Mouse (Mus musculus): ENCODE results near the gene Glb1. TPM values are rescaled to one million over a fixed set of nuclear protein-coding genes. Genes with fewer than 3 reads are reported as not detected.
"Not testable (repeated sequence)": the region's sequence is repeated elsewhere in the genome, so short reads cannot be mapped to it uniquely, and the experiment has no call there.

Gene Glb1
- polyA plus RNA-seq, 1 experiment from 2014 or later: 23.3 TPM

DNA sequence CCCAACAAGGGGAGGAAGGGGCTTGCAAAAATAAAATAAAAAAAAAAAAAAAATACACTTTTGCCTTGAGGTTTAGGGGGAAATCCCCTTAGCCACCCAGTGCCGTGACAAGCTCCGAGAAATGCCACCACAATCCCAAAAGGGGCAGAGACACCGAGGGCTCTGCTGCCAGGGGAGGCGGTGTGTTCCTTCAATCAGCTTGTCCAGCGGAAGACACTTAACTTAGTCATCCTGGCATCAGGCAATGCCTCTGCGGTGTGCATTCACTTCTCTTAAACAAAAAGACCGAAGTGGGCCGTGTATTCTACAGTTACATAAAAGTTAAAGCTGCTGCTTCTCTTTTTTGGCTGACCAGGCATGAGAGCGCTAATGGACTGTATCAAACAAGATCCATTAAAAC lies 106.5 kb downstream of the Glb1 start:
- H3K4me1 ChIP-seq (ENCODE audit: control insufficient read depth, insufficient read depth, low read length): no peaks in the 10 kb centered on the region
- H3K9me3 ChIP-seq (replicated peaks; ENCODE audit: control insufficient read depth, low read length): no peaks in the 10 kb centered on the region
- no peak overlapping the region for H3K9ac ChIP-seq (replicated peaks; ENCODE audit: low read length)
- H3K27ac ChIP-seq (replicated peaks; ENCODE audit: low read depth, low read length): no peak overlapping the region
- ATAC-seq (replicated peaks; ENCODE audit: insufficient number of reproducible peaks, low FRiP score, low TSS enrichment, low read depth): no peak
- DNase-seq (ENCODE audit: low spot score): no peak
- no peak overlapping the region for H3K4me2 ChIP-seq (ENCODE audit: low read depth, low read length)
- WGBS: 93% methylated on average over 9 of the region's 9 CpGs
- H3K4me3 ChIP-seq (ENCODE audit: low read depth, low read length): no peak overlapping the region
- H3K36me3 ChIP-seq (replicated peaks; ENCODE audit: control insufficient read depth, insufficient read depth, low read depth, low read length): peaks cover 3% of the 10 kb centered on the region; the same call in 1 of the 2 replicates
- H3K27me3 ChIP-seq (ENCODE audit: control insufficient read depth, insufficient read depth, low read length): no peaks in the 10 kb centered on the region

DNA sequence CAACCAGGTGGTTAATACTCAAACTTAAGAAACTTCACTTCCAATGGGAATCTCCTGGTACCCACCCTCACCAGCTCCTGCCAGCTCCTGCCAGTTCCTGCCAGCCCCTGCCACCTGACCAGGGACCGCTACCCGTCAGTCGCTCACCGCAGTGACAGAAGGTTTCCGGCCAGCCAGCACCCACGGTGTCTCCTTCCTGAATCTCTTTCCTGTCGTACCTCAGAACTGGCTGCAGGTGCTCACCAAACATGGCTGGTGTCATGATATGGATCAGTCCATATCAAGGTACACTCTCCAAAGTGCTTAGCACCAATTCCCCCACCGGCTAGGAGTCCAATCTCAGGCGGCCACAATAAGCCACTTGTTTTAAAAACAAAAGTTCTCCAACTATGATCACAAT lies 108.9 kb downstream of the Glb1 start:
- Histone ChIP-seq H3K4me3 (ENCODE audit: low read depth, low read length) (no peak overlapping the region), H3K4me2 (ENCODE audit: low read depth, low read length) (no peak overlapping the region), H3K9ac (replicated peaks; ENCODE audit: low read length) (no peak overlapping the region), H3K27ac (replicated peaks; ENCODE audit: low read depth, low read length) (no peak overlapping the region), H3K9me3 (replicated peaks; ENCODE audit: control insufficient read depth, low read length) (peaks cover 12% of the 10 kb centered on the region), H3K4me1 (ENCODE audit: control insufficient read depth, insufficient read depth, low read length) (no peaks in the 10 kb centered on the region), H3K27me3 (ENCODE audit: control insufficient read depth, insufficient read depth, low read length) (no peaks in the 10 kb centered on the region), H3K36me3 (replicated peaks; ENCODE audit: control insufficient read depth, insufficient read depth, low read depth, low read length) (peaks cover 18% of the 10 kb centered on the region)
- DNase-seq (ENCODE audit: low spot score) (no peak), ATAC-seq (replicated peaks; ENCODE audit: insufficient number of reproducible peaks, low FRiP score, low TSS enrichment, low read depth) (no peak)
- 96% methylated on average over 9 of the region's 9 CpGs for WGBS

DNA sequence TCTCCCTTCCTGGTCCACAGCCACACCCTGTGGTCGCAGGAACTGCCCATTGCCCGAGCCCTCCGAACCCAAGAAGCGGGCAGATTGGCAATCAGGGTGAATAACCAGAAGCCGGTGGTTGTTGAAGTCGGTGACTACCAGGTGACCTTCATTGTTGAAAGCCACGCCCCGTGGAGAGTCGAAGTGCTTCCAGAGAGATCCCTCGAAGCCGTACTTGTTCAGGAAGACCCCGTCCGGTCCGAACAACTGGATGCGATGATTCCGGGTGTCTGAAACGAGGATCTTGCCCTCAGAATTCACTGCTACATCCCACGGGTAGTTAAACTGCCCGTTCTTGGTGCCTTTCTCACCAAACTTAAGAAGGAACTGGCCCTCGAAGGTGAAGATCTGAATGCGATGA lies 112.0 kb downstream of the Glb1 start:
- H3K4me1 ChIP-seq (ENCODE audit: control insufficient read depth, insufficient read depth, low read length): no peaks in the 10 kb centered on the region
- ATAC-seq (replicated peaks; ENCODE audit: insufficient number of reproducible peaks, low FRiP score, low TSS enrichment, low read depth) (no peak), DNase-seq (ENCODE audit: low spot score) (no peak)
- no peak overlapping the region for H3K27ac ChIP-seq (replicated peaks; ENCODE audit: low read depth, low read length)
- H3K9me3 ChIP-seq (replicated peaks; ENCODE audit: control insufficient read depth, low read length): peaks cover 12% of the 10 kb centered on the region
- no peaks in the 10 kb centered on the region for H3K27me3 ChIP-seq (ENCODE audit: control insufficient read depth, insufficient read depth, low read length)
- no peak overlapping the region for H3K4me2 ChIP-seq (ENCODE audit: low read depth, low read length)
- H3K9ac ChIP-seq (replicated peaks; ENCODE audit: low read length): no peak overlapping the region
- H3K36me3 ChIP-seq (replicated peaks; ENCODE audit: control insufficient read depth, insufficient read depth, low read depth, low read length): peaks cover 18% of the 10 kb centered on the region
- WGBS: 97% methylated on average over 21 of the region's 21 CpGs
- no peak overlapping the region for H3K4me3 ChIP-seq (ENCODE audit: low read depth, low read length)

DNA sequence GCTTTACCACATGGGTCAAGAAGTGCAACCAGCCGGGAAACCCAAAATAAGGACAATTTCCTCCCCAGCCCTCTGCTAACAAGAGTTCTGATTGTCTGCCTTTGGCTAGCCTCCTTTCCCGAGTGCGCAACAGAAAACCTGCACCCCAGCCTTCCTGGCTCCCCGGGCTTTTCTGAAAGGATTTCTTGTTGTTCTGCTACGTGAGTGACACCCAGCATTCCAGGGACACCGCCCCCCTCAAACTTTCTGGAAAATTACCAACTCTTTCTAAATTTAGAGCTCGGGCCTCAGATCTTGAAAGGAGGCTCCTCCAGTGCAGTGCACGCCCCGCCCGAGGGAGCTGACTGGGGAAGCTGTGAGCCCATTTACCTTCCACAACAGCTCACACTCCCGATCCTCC lies 114.5 kb downstream of the Glb1 start, which contains the start of gene C130032M10Rik:
C130032M10Rik (plus strand) TSS at position 334 of the 400 bp plus-strand sequence.
- H3K4me1 ChIP-seq (ENCODE audit: control insufficient read depth, insufficient read depth, low read length): no peaks in the 10 kb centered on the region
- H3K4me3 ChIP-seq (ENCODE audit: low read depth, low read length): no peak within 1 kb of the TSS
- no peak for ATAC-seq (replicated peaks; ENCODE audit: insufficient number of reproducible peaks, low FRiP score, low TSS enrichment, low read depth)
- H3K36me3 ChIP-seq (replicated peaks; ENCODE audit: control insufficient read depth, insufficient read depth, low read depth, low read length): peaks cover 18% of the 10 kb centered on the region
- no peak within 1 kb of the TSS for H3K9ac ChIP-seq (replicated peaks; ENCODE audit: low read length)
- no peak within 1 kb of the TSS for H3K4me2 ChIP-seq (ENCODE audit: low read depth, low read length)
- no peak for DNase-seq (ENCODE audit: low spot score)
- H3K9me3 ChIP-seq (replicated peaks; ENCODE audit: control insufficient read depth, low read length): peaks cover 12% of the 10 kb centered on the region
- no peak within 1 kb of the TSS for H3K27ac ChIP-seq (replicated peaks; ENCODE audit: low read depth, low read length)
- H3K27me3 ChIP-seq (ENCODE audit: control insufficient read depth, insufficient read depth, low read length): no peaks in the 10 kb centered on the region
- WGBS: 85% methylated on average over 11 of the region's 11 CpGs

DNA sequence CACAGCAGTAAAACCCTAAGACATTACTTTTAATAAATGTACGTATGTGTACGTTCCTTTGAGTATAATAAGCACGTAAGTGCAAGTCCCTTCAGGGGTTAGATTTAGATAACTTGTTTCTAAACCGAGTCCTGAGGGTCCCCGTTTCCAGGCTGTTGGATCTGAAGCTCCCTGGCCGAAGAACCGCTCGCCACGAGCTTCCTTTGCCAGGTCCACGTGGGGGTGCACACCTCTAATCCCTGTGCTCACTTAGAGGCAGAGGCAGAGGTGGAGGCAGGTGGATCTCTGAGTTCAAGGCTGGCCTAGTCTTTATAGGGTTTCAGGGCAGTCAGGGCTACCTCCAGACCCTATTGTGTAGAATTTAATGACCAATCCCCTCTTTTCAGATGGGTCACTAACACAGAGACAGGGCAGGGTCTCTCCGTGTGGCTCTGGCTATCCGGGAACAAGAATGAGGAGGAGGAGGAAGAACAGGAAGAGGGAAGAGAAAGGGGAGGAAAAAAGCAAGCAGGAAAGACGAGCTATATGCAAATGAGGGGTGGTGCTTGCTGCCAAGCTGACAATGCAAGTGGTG lies 117.1 kb downstream of the Glb1 start:
- peaks cover 10% of the 10 kb centered on the region for H3K9me3 ChIP-seq (replicated peaks; ENCODE audit: control insufficient read depth, low read length)
- no peak overlapping the region for H3K9ac ChIP-seq (replicated peaks; ENCODE audit: low read length)
- H3K4me3 ChIP-seq (ENCODE audit: low read depth, low read length): no peak overlapping the region
- ATAC-seq (replicated peaks; ENCODE audit: insufficient number of reproducible peaks, low FRiP score, low TSS enrichment, low read depth) (no peak), DNase-seq (ENCODE audit: low spot score) (no peak)
- peaks cover 10% of the 10 kb centered on the region for H3K36me3 ChIP-seq (replicated peaks; ENCODE audit: control insufficient read depth, insufficient read depth, low read depth, low read length)
- no peaks in the 10 kb centered on the region for H3K27me3 ChIP-seq (ENCODE audit: control insufficient read depth, insufficient read depth, low read length)
- WGBS: 83% methylated on average over 13 of the region's 13 CpGs
- no peak overlapping the region for H3K4me2 ChIP-seq (ENCODE audit: low read depth, low read length)
- no peak overlapping the region for H3K27ac ChIP-seq (replicated peaks; ENCODE audit: low read depth, low read length)
- H3K4me1 ChIP-seq (ENCODE audit: control insufficient read depth, insufficient read depth, low read length): no peaks in the 10 kb centered on the region

DNA sequence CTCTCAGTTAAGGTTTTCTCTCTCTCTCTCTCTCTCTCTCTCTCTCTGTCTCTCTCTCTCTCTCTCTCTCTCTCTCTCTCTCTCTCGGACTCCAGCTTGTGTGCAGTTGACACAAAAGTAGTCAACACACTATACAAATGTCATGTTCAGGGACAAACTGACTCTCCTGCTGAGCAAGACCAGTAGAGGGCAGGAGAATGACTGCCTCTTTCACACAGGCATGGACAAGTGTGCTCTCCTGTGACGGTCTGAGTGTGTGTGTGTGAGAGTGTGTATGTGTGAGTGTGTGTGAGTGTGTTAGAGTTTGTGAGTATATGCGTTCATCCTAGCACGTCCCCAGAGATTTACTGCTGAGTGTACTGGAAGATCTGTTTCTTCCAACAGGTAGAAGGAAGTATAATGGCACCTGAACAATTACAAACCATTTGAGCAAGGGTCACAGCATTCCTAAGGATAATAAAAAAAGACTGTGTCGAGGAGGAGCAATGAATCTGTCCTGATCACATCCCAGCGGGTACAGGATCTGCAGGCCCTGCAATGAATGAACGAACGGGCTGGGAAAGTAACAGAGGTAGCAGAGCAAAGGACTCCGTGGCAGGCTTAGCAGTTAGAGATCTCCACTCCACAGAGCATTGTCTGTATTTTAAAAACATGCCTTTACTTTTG lies 118.1 kb downstream of the Glb1 start:
- no peak overlapping the region for H3K4me2 ChIP-seq (ENCODE audit: low read depth, low read length)
- H3K4me1 ChIP-seq (ENCODE audit: control insufficient read depth, insufficient read depth, low read length): no peaks in the 10 kb centered on the region
- H3K27me3 ChIP-seq (ENCODE audit: control insufficient read depth, insufficient read depth, low read length): no peaks in the 10 kb centered on the region
- 74% methylated on average over 9 of the region's 9 CpGs for WGBS
- no peak overlapping the region for H3K9ac ChIP-seq (replicated peaks; ENCODE audit: low read length)
- H3K27ac ChIP-seq (replicated peaks; ENCODE audit: low read depth, low read length): no peak overlapping the region
- H3K4me3 ChIP-seq (ENCODE audit: low read depth, low read length): no peak overlapping the region
- peaks cover under 1% of the 10 kb centered on the region; the same call in 1 of the 2 replicates for H3K9me3 ChIP-seq (replicated peaks; ENCODE audit: control insufficient read depth, low read length)
- DNase-seq (ENCODE audit: low spot score) (no peak), ATAC-seq (replicated peaks; ENCODE audit: insufficient number of reproducible peaks, low FRiP score, low TSS enrichment, low read depth) (no peak)
- H3K36me3 ChIP-seq (replicated peaks; ENCODE audit: control insufficient read depth, insufficient read depth, low read depth, low read length): peaks cover under 1% of the 10 kb centered on the region

DNA sequence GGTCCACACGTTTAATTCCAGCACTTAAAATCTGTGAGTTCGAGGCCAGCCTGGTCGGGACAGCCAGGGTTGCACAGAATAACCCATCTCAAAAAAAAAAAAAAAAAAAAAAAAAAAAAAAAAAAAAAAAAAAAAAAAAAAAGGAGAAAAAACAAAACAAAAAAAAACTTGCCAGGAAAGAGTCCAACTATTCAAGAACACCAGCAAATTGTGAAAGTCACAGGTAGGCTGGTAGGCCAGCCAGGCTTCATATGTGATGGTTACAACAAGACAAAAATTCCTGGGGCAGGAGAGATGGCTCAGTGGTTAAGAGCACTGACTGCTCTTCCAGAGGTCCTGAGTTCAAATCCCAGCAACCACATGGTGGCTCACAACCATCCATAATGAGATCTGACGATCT lies 119.7 kb downstream of the Glb1 start:
- H3K36me3 ChIP-seq (replicated peaks; ENCODE audit: control insufficient read depth, insufficient read depth, low read depth, low read length); H3K9me3 ChIP-seq (replicated peaks; ENCODE audit: control insufficient read depth, low read length); H3K27ac ChIP-seq (replicated peaks; ENCODE audit: low read depth, low read length); ATAC-seq (replicated peaks; ENCODE audit: insufficient number of reproducible peaks, low FRiP score, low TSS enrichment, low read depth); H3K4me2 ChIP-seq (ENCODE audit: low read depth, low read length); H3K27me3 ChIP-seq (ENCODE audit: control insufficient read depth, insufficient read depth, low read length); H3K4me3 ChIP-seq (ENCODE audit: low read depth, low read length); DNase-seq (ENCODE audit: low spot score); H3K9ac ChIP-seq (replicated peaks; ENCODE audit: low read length); H3K4me1 ChIP-seq (ENCODE audit: control insufficient read depth, insufficient read depth, low read length): not testable (repeated sequence)
- WGBS: 74% methylated on average over 4 of the region's 4 CpGs

DNA sequence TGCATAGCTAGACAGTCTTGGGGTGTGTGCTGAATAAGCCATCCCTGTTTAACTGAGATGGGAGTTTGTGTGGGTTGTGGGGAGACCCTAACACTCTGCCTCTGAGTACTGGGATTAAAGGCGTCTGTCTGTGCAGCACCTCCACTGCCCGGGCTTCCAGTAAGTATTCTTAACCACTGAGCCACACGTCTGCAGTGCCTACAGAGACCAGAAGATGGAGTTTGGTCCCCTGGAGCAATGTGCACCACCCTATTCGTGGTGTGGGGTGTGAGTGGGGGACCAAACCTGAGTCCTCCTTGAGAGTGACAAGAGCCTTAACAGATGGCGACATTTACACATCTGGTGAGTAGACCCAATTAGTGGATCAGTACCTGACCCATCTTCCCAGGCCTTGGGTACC lies 121.2 kb downstream of the Glb1 start:
- Histone ChIP-seq H3K4me2 (ENCODE audit: low read depth, low read length) (no peak overlapping the region), H3K4me1 (ENCODE audit: control insufficient read depth, insufficient read depth, low read length) (peaks cover 3% of the 10 kb centered on the region; the same call in 1 of the 2 replicates), H3K36me3 (replicated peaks; ENCODE audit: control insufficient read depth, insufficient read depth, low read depth, low read length) (no peaks in the 10 kb centered on the region)

More for the DNA sequence above, 121.2 kb downstream of the Glb1 start:
- ATAC-seq (replicated peaks; ENCODE audit: insufficient number of reproducible peaks, low FRiP score, low TSS enrichment, low read depth): no peak
- no peak for DNase-seq (ENCODE audit: low spot score)
- no peaks in the 10 kb centered on the region for H3K27me3 ChIP-seq (ENCODE audit: control insufficient read depth, insufficient read depth, low read length)
- H3K9me3 ChIP-seq (replicated peaks; ENCODE audit: control insufficient read depth, low read length): no peaks in the 10 kb centered on the region
- H3K4me3 ChIP-seq (ENCODE audit: low read depth, low read length): no peak overlapping the region
- 64% methylated on average over 5 of the region's 5 CpGs for WGBS
- H3K27ac ChIP-seq (replicated peaks; ENCODE audit: low read depth, low read length): no peak overlapping the region
- H3K9ac ChIP-seq (replicated peaks; ENCODE audit: low read length): no peak overlapping the region
